Mouse (Mus musculus): ENCODE measurements around the gene Cish.
A peak's percentile ranks its signal among the peaks of the same experiment; 100 is the strongest.

Gene Cish

DNA sequence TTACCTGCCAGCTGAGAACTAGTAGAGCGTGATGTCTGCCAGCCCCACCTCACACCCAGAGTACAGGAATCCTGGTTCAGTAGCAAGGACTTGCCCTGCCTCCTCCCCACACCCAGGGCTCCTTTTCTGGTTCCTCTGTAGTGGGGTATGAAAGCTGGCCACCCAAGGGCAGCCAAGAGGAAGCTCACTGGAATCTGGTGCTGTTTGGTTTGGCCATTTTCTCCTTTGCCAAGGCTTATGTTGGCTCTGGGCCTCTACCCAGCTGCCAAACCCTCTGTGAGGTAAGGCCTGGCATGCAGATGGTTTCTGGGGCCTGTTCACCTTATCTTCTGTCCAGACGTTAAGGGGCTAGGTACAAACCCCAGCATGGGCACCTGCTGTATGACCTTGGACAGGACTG is 20.0 kb downstream of the Cish start:
- no peak for DNase-seq (ENCODE audit: low spot score)

DNA sequence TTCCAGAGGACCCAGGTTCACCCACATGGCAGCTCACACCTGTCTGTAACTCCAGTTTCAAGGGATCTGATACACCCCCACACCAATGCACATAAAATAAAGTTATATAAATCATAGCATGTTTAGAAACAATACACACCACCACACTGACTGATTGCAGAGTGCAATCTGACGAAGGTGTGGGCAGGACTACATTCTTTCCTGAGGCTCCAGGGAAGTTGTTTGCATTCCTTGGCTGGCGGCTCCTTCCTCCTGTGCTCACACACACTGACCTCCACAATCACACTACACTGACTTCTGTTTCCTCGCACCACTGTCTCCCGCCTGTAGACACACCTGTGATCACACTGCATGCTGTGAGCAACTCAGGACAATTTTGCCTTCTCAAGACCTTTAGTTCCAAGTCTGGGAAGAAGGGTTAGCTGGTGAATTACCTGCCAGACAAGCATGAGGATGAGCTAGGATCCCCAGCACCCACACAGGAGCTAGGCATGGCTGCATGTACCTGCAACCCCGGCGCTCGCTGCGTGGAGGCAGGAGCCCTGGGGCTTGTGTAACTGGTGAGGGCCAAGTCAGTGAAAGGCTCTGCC is 26.7 kb downstream of the Cish start:
- DNase-seq (ENCODE audit: low spot score): no peak

DNA sequence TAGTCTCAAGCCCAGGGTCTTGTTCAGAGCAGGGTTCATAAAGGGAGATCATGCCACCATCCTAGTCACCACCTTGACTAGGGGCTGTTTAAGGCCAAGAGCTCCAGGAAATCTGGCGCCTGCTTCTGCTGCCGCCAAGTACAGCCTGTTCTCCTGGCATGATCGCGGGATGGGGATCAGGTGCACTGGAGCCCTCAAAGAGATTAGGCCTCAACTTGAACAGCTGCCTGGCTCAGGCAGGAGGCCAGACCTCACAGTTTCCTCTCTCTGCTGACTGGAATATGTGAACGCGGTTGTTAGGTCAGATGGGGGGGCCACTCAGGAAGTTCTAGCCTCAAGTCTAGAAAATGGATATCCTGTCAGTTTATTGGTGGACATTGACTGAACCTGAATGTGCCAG is 27.7 kb downstream of the Cish start:
- no peak for DNase-seq (ENCODE audit: low spot score)

DNA sequence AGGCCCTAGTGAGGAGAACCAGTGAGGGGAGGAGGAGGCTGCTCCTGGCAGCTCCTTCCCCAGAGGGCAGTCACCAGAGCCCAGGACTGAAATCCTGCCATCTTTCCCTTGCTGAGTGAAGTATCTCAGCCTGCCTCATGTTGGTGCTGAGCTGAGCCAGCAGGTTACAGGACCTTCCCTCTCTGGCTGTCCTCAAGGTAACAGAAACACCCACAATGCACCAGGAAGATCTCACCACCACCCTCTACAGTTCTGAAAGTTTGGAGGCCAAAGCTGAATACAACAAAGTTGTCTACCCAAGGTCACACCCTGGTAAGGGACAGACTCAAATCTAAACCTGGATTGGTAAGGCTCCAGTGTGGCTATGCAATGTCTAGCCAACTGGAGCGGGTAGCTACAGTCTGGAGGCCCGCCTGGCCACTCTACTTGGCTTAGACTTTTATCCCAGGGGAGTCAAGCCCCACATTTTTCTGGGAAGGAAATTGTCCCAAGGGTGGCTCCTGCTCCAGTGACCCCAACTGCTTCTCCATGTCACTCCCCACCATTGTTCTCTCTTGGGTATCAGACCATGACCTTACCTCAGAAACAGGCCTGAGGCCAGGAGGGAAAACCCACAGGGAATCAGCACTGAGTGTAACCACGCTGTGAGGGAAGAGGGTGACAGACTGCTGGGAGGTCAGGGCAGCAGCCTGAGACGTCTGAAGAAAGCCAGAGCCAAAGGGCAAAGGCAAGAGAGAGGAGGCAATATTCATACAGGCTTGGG is 29.2 kb downstream of the Cish start:
- DNase-seq (ENCODE audit: low spot score): no peak

DNA sequence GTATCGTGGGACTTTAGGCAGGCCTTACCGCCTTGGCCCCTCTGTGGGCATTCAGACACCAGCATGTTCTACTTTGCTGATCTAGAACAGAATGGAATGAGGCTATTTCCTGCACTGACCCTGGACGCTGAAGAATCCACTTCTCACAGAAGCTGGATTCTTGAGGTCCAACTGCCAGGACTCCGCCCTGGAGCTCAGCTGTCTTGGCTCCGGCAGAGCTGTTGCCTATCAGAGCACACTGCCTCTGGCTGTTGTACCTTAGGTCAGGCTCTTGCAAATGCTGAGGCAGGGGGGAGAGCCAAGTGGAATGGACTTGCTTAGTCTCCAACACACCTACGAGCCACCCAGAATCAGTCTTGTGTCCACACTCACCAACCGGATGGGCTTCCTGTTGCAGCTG is 30.1 kb downstream of the Cish start:
- DNase-seq (ENCODE audit: low spot score): no peak

DNA sequence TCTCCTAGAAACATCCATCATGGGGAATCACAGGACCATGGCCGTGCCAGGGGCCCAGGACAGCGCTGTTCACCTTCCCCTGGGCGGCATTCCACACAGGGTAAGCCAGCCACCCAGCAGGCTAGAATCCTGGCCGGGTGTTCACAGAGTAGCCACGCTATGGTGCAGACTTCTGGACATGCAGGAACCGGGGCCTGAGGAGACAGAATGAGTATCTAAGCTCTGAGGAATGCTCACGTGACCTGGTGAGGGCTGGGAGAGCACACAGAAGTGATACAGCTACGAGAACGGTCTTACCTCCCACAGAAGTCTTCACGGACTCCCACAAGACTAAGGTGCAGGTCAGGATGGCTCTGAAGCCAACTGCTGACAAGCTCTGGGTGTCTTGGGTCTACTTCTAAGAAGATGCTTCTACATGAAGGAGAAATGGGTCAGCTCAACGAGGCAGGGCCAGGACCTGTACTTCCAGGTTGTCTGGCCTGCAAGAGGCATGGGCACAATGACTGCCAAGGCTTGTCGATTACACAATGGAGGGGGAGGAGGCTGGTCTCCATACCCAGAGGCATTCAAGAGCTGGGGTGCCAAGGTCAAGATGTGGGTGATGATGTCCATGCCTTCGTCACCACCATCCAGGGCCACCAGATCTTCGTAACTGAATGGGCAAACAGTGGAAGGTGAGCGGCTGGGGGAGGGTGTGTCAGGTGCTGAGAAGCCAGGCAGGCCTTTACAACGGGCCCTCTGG is 32.2 kb downstream of the Cish start:
- DNase-seq (ENCODE audit: low spot score): no peak

DNA sequence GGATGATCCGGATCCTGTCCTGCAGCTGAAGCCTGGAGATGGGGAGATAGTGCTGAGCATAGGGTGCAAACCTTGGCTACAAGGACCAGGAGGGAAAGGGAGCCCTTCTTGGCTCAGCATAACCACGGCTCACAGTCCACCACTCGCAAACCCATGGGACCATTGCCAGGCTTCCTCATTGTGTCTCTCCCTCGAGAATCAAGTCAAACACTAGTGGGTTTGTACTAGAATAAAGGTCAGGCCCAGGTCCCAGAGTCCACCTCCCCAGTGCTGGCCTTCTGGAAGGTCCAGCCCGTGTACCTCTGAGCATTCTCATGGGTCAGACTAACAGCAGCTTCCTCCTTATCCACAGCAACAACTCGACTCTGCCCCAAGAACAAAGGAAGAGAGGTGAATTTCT is 35.0 kb downstream of the Cish start:
- DNase-seq (ENCODE audit: low spot score): no peak

DNA sequence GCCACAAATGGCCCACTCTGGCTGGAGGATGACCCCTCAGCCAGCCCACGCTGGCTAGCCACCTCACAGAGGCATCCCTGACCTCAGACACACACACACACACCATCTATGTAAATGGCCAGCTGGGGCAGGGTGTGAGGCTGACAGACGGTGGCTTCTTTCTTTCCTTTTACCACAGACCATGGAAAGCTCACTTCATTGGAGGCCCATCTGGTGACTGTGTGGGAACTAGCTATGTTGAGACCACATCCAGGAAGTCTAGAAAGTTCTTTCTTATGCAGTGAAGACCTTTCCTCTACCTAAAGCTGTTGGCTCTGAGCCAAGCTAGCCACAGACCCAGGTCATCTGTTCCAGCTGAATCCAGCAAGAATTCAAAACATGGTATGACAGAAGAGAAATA is 37.9 kb downstream of the Cish start:
- DNase-seq (ENCODE audit: low spot score): no peak

DNA sequence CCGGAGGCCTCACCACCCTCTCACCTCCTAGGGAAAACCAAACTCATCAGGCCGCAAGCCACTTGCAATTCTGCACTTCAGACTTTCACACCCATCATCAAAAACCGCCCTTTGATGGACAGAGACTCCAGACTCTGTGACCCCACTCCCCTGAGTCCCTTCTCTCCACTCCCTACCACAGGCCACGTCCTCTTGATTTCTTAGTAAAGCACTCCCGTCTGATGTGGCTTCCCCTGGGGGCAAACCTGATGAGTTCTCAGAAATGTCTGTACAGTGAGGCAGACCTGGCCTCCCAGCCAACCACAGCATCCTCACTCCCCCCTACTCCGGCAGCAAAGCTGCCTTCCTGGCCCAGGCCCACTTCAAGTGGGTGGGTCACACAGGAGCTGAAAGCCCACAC is 38.5 kb downstream of the Cish start:
- no peak for DNase-seq (ENCODE audit: low spot score)

DNA sequence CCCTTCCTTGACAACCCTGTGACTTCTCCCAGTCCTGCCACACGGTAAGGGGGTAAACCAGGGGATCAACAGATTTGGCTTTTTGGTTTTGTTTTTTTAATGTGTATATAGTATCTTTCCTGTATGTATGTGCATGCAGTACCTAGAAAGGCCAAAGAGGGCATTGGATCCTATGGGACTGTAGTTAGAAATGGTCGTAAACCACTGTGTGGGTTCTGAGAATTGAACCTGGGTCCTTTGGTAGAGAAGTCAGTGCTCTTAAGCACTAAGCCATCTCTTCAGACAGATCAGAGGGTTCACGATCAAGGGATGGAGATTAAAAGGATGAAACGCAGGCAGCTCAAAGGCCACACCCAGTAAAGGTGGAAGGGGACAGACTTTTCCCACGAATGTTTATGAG is 39.2 kb downstream of the Cish start:
- DNase-seq (ENCODE audit: low spot score): no peak

DNA sequence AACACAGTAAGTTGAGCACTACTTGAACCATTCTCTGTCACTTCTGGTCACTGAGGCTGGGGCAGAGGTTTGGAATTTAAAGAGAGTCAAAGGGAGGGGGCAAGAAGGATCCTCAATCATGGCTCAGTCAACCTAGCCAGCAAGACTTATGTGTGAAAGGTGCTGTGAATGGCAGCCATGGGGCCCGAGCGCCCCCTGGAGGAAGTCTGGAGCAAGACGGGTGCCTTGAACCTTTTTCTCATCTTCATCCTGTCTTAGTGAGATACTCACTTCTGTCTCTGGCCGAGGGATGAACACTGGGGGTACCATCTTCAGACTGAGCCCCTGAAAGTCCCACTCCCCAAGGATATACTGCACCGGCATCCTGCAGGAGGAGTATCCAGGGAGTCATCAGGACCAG is 40.1 kb downstream of the Cish start:
- DNase-seq (ENCODE audit: low spot score): peak; percentile 77

DNA sequence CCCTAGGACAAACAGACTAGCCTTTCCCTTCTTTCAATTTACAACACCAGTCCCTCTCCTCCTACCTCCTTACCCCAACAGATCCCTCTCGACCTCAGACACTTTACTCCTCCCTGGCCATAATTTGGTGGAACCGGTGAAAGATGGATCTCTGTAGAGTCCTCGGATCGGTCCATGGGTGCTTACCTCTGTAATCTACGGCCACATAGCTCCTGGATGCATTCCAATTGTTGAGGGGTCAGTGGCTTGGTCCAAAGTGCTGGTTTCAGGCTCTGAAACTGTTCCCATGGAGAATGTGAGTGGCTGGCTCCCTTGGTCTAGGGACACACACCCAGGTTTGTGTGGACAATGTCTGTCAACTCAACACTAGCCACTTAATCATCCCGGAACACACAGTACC is 40.6 kb downstream of the Cish start:
- no peak for DNase-seq (ENCODE audit: low spot score)

DNA sequence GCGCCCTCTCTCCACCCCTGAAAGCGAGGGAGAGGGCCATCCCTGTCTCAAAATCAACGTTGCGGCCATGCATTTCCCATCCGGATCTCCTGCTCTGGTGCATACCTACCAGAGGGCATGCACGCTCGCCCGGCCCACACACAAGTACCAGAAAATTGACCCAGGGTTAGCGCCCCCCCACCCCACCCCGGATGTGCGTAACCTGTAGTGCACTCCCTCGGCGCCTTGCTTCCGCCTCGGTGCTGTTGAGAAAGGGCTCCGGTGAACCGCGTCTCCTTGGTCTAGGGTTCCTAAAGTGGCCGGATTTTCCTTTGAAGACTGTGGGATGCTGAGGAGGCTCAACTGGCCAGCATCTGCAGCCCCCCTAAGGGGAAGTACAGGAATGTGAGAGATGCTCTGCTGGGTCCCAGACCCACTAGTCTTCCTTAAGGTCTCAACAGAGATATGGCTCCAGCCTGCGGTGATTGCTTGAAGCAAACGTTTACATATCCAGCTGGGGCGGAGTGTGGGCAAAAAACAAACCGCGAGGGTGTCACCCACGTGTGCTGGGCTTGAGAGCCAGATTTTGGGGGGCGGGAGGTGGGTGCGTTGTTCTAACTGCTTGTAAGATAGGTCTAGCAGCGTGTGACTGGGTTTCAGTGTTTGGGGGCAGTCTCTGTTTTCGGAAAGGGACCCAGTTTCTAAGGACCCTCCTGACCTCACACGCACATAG is 42.5 kb downstream of the Cish start, which contains the start of gene Hemk1:
Gene Hemk1, minus strand, starts transcription at position 179 of the 712 bp plus-strand sequence.
- DNase-seq (ENCODE audit: low spot score): peak; percentile 81

DNA sequence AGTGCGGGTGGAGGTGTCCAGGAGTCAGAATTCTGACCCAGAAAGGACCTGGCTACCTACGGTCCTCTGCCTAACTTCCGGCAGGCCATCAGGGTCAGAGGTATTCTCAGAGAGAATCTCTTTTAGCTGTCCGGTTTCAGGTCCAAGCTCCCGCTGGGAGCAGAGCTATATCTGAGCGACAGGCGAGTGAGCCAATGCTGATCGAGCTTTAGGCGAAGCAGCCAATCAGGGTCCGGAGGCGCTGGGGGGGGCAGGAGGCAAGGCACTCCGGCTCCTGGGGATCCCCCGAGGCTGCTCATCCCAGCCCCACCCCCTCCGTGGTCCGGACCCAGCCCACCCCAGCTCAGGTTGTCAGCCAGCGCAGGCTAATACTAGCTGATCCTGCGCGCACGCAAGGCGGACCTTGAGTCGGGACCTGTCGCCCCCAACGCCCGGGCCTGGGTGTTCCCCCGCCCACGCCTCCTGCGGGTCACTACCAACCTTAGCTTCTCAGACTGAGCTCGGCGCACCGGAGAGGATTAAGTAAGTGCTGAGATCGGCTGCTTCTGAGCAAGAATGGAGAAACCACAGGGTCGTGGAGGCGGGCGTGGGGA is 44.5 kb downstream of the Cish start, which contains the start of gene 6430571L13Rik:
Gene 6430571L13Rik, plus strand, starts transcription at position 336 of the 593 bp plus-strand sequence.
- DNase-seq (ENCODE audit: low spot score): peak; percentile 93

DNA sequence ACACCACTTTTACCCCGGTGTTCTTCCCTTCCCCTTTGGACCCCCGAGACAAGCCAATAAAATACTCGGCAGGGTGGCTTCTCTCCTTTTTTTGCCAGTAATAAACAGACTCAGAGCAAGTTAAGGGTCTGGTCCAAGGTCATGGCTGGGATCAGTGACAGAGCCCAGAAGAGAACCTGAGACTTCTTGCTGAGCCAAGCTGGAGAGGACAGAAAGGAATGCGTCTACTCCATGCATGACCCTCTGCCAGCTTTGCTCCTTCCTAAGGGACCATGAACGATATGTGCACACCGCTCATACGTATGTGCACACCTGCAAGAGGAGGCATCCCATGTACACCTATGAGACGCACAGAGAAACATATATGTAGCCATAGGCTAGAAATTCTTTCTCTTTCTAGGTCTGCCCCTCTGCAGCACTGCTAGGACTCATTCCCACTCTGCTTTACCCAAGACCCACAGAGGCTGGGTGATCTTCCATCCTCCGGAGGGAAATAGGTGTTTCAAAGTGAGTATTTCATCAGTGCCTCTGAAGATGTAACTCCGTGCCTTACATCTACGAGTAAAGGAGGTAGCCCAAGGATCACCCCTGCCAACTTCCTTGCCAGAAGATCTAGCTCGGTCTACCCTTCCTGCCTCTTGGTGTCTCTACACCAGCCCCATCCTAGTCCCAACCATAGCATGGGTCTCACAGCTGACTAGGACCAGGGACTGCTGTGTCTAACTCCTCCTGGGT is 45.3 kb downstream of the Cish start:
- no peak for DNase-seq (ENCODE audit: low spot score)

DNA sequence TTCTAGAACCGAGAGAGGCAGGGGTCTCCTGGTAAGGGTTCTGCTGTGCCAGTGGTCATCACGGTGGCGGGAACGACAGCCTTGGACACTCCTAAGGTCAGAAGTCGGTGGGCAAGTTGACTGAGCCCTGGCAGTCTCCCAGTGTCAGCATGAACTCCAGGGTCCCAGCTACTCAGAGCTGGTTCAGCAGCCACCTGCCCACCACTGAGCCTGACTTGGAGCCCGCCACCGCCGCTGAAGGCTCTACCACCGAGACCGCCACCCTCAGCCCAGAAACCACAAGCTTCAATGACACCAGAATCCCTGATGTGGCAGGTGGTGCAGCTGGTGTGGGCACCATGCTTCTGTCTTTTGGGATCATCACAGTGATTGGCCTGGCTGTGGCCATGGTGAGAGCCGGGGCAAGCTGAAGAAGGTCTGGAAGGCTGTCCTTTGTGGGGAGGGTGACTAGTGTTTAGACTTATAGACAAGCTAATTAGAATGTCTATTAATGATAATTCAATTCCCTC is 46.4 kb downstream of the Cish start:
- no peak for DNase-seq (ENCODE audit: low spot score)

DNA sequence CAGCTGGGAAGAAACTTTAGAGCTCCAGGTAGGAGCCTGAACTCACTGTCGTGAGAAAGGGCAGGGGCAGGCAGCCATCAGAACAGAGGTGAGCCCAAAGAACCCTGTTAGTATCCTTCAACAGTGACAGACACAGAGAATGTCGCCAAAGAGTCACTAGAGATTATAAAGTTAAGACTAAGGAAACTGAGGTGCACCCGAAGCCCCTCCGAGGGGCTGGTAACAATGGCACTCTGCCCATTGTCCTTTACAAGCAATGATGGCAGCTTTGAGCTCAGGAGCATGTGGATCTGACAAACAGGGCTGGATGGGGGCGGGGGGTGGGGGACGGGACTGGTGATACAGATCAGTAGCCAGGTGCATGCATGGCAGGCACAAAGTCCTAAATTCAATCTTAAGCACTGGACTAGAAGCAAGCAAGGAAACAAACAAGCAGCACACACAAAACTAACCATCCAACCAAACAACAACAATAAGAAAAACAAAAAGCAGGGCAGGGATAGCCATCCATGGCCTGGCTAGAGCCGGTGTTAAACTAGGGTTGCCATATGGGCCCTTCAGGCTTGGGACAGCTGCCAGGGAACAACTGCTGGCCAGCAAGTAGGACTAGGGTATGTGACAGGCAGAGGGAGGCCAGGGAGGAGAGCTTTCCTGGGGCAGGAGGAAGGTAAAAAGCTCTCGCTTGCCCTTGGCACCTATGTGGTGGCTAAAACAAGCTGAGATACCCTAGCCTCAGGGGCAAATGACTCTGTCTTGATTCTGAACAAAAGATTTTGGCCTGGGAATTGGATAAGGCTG is 47.5 kb downstream of the Cish start:
- DNase-seq (ENCODE audit: low spot score): no peak

DNA sequence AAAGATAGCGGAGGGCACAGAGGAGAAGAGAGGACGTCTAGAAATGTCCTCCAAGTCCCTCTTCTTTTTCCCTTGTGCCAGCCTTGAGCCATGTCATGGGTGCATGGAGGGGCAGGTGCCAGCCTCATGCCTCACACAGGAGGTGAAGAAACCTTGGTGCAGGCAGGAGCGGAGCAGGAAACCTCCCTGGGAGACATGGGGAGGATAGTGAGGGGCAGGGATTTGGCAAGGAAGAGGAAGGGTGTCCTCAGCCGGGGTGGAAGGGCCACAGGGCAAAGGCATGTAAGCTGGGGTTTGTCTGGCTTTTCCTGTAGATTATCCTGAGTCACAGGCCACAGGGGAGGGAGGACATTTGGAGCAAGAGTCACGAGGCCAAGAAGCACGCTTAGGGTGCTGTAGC is 48.2 kb downstream of the Cish start:
- no peak for DNase-seq (ENCODE audit: low spot score)

DNA sequence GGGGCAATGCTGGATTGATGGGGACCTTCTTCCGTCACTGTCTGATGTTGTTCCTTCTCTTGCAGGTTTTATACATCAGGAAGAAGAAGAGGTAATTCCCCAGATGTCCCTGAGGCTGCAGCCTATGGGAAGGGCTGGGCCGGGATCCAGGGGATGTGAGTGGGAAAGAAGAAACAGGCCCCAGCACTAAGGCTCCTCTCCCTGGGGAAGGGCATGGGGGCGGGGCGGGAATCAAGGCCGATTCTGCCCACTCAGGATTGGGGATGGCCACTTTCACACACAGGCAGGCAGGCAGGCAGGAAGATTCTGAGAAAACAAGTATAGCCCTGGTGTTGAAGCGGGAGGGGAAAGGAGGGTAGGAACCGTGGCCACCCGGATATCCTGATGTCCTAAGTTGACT is 50.3 kb downstream of the Cish start:
- no peak for DNase-seq (ENCODE audit: low spot score)

DNA sequence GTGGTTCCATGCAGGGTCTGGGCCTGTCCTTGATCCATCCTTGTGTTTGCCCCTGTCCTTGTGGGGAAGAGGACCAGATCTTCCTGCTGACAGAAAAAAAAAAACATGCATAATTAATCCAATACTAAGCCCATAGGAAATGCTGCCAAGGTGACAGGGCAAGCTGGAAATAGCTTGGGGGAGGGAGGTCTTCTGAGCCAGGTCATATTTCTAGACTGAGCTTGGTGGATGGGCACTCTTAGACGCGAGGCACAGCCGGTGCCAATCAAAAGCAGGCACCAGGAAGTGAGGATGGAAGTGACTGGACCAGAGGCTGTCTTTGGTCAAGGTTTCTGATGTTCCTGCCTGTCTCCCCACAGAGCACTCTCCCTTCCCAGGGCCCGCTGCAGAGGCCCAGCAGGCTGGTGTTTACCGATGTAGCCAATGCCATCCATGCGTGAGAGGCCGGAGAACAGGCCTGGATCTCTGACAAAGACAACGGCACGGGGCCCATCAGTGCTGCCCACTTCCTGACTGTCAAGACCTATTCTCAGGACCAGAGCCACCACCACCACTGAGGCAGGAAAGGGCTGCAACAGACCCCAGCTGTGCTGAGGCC is 51.9 kb downstream of the Cish start:
- DNase-seq (ENCODE audit: low spot score): no peak

Measured in layer of hippocampus, adult 11-12 months (tissue).